Mouse (Mus musculus): ENCODE measurements around the gene Olfr631. TPM values are rescaled to one million over a fixed set of nuclear protein-coding genes. Genes with fewer than 3 reads are reported as not detected.

Olfr631 gene
- total and polyA plus RNA-seq, 3 experiments: 0.33 TPM; not detected in 2

Other genes with a start within 250 kb of the Olfr631 start
Only the 20 nearest of the 33 such genes appear.
- not detected in 2 replicates for gene Olfr68, start 149.1 kb upstream of the Olfr631 start, total RNA-seq (2014; fragmentation: Nextera tagmentation)
- gene Olfr68, start 149.1 kb upstream of the Olfr631 start, total RNA-seq (2017): 0.06 and 0.22 TPM in 2 replicates
- not detected in 2 replicates for gene Olfr68, start 149.1 kb upstream of the Olfr631 start, polyA plus RNA-seq (2012)
- not detected in 2 replicates for gene Olfr67, start 137.0 kb upstream of the Olfr631 start, total RNA-seq (2014; fragmentation: Nextera tagmentation)
- not detected in 2 replicates for gene Olfr67, start 137.0 kb upstream of the Olfr631 start, total RNA-seq (2017)
- gene Olfr67, start 137.0 kb upstream of the Olfr631 start, polyA plus RNA-seq (2012): 0.01 TPM in 1 of 2 replicates, not detected in the other
- gene Hbb-bt, start 114.8 kb upstream of the Olfr631 start, total RNA-seq (2014; fragmentation: Nextera tagmentation): 14.8 and 396 TPM in 2 replicates
- 3.3 and 7.8 TPM in 2 replicates for gene Hbb-bt, start 114.8 kb upstream of the Olfr631 start, total RNA-seq (2017)
- 27.9 and 40.4 TPM in 2 replicates for gene Hbb-bt, start 114.8 kb upstream of the Olfr631 start, polyA plus RNA-seq (2012)
- 153 and 3,173 TPM in 2 replicates for gene Hbb-bs, start 100.7 kb upstream of the Olfr631 start, total RNA-seq (2014; fragmentation: Nextera tagmentation)
- gene Hbb-bs, start 100.7 kb upstream of the Olfr631 start, total RNA-seq (2017): 10.4 and 23.5 TPM in 2 replicates
- gene Hbb-bs, start 100.7 kb upstream of the Olfr631 start, polyA plus RNA-seq (2012): 137 and 158 TPM in 2 replicates
- gene Hbb-bh2, start 88.3 kb upstream of the Olfr631 start, total RNA-seq (2014; fragmentation: Nextera tagmentation): not detected in 2 replicates
- not detected in 2 replicates for gene Hbb-bh2, start 88.3 kb upstream of the Olfr631 start, total RNA-seq (2017)
- not detected in 2 replicates for gene Hbb-bh2, start 88.3 kb upstream of the Olfr631 start, polyA plus RNA-seq (2012)
- 1.6 TPM in 1 of 2 replicates, not detected in the other for gene Hbb-bh1, start 85.7 kb upstream of the Olfr631 start, total RNA-seq (2014; fragmentation: Nextera tagmentation)
- gene Hbb-bh1, start 85.7 kb upstream of the Olfr631 start, total RNA-seq (2017): 0.41 TPM in 1 of 2 replicates, not detected in the other
- gene Hbb-bh1, start 85.7 kb upstream of the Olfr631 start, polyA plus RNA-seq (2012): not detected in 2 replicates
- not detected in 2 replicates for gene Hbb-y, start 75.6 kb upstream of the Olfr631 start, total RNA-seq (2014; fragmentation: Nextera tagmentation)
- not detected in 2 replicates for gene Hbb-y, start 75.6 kb upstream of the Olfr631 start, total RNA-seq (2017)
- gene Hbb-y, start 75.6 kb upstream of the Olfr631 start, polyA plus RNA-seq (2012): not detected in 2 replicates
- gene Olfr66, start 42.6 kb upstream of the Olfr631 start, total RNA-seq (2014; fragmentation: Nextera tagmentation): not detected in 2 replicates
- gene Olfr66, start 42.6 kb upstream of the Olfr631 start, total RNA-seq (2017): 0.12 TPM in 1 of 2 replicates, not detected in the other
- not detected in 2 replicates for gene Olfr66, start 42.6 kb upstream of the Olfr631 start, polyA plus RNA-seq (2012)
- not detected in 2 replicates for gene Olfr64, start 34.3 kb upstream of the Olfr631 start, total RNA-seq (2014; fragmentation: Nextera tagmentation)
- gene Olfr64, start 34.3 kb upstream of the Olfr631 start, total RNA-seq (2017): 0.05 TPM in 1 of 2 replicates, not detected in the other
- gene Olfr64, start 34.3 kb upstream of the Olfr631 start, polyA plus RNA-seq (2012): not detected in 2 replicates
- gene Olfr65, start 25.3 kb upstream of the Olfr631 start, total RNA-seq (2014; fragmentation: Nextera tagmentation): not detected in 2 replicates
- not detected in 2 replicates for gene Olfr65, start 25.3 kb upstream of the Olfr631 start, total RNA-seq (2017)
- not detected in 2 replicates for gene Olfr65, start 25.3 kb upstream of the Olfr631 start, polyA plus RNA-seq (2012)
- gene Olfr632, start 5.5 kb downstream of the Olfr631 start, total RNA-seq (2014; fragmentation: Nextera tagmentation): not detected in 2 replicates
- 0.16 TPM in 1 of 2 replicates, not detected in the other for gene Olfr632, start 5.5 kb downstream of the Olfr631 start, total RNA-seq (2017)
- gene Olfr632, start 5.5 kb downstream of the Olfr631 start, polyA plus RNA-seq (2012): not detected in 2 replicates
- gene Olfr633, start 15.6 kb downstream of the Olfr631 start, total RNA-seq (2014; fragmentation: Nextera tagmentation): not detected in 2 replicates
- 0.11 and 0.35 TPM in 2 replicates for gene Olfr633, start 15.6 kb downstream of the Olfr631 start, total RNA-seq (2017)
- gene Olfr633, start 15.6 kb downstream of the Olfr631 start, polyA plus RNA-seq (2012): not detected in 2 replicates
- gene Olfr635, start 42.3 kb downstream of the Olfr631 start, total RNA-seq (2014; fragmentation: Nextera tagmentation): not detected in 2 replicates
- 0.12 and 0.33 TPM in 2 replicates for gene Olfr635, start 42.3 kb downstream of the Olfr631 start, total RNA-seq (2017)
- gene Olfr635, start 42.3 kb downstream of the Olfr631 start, polyA plus RNA-seq (2012): not detected in 2 replicates
- gene Olfr638, start 69.9 kb downstream of the Olfr631 start, total RNA-seq (2014; fragmentation: Nextera tagmentation): not detected in 2 replicates
- not detected in 2 replicates for gene Olfr638, start 69.9 kb downstream of the Olfr631 start, total RNA-seq (2017)
- gene Olfr638, start 69.9 kb downstream of the Olfr631 start, polyA plus RNA-seq (2012): not detected in 2 replicates
- not detected in 2 replicates for gene Olfr639, start 88.5 kb downstream of the Olfr631 start, total RNA-seq (2014; fragmentation: Nextera tagmentation)
- gene Olfr639, start 88.5 kb downstream of the Olfr631 start, total RNA-seq (2017): 0.17 and 0.22 TPM in 2 replicates
- gene Olfr639, start 88.5 kb downstream of the Olfr631 start, polyA plus RNA-seq (2012): not detected in 2 replicates
- gene Olfr640, start 96.7 kb downstream of the Olfr631 start, total RNA-seq (2014; fragmentation: Nextera tagmentation): not detected in 2 replicates
- gene Olfr640, start 96.7 kb downstream of the Olfr631 start, total RNA-seq (2017): 0.11 and 0.17 TPM in 2 replicates
- not detected in 2 replicates for gene Olfr640, start 96.7 kb downstream of the Olfr631 start, polyA plus RNA-seq (2012)
- not detected in 2 replicates for gene Olfr641, start 106.6 kb downstream of the Olfr631 start, total RNA-seq (2014; fragmentation: Nextera tagmentation)
- 0.12 TPM in 1 of 2 replicates, not detected in the other for gene Olfr641, start 106.6 kb downstream of the Olfr631 start, total RNA-seq (2017)
- not detected in 2 replicates for gene Olfr641, start 106.6 kb downstream of the Olfr631 start, polyA plus RNA-seq (2012)
- not detected in 2 replicates for gene Olfr642, start 123.8 kb downstream of the Olfr631 start, total RNA-seq (2014; fragmentation: Nextera tagmentation)
- gene Olfr642, start 123.8 kb downstream of the Olfr631 start, total RNA-seq (2017): 0.11 and 0.12 TPM in 2 replicates
- not detected in 2 replicates for gene Olfr642, start 123.8 kb downstream of the Olfr631 start, polyA plus RNA-seq (2012)
- not detected in 2 replicates for gene 4930516K23Rik, start 132.6 kb downstream of the Olfr631 start, total RNA-seq (2014; fragmentation: Nextera tagmentation)
- 0.05 and 0.23 TPM in 2 replicates for gene 4930516K23Rik, start 132.6 kb downstream of the Olfr631 start, total RNA-seq (2017)
- not detected in 2 replicates for gene 4930516K23Rik, start 132.6 kb downstream of the Olfr631 start, polyA plus RNA-seq (2012)
- not detected in 2 replicates for gene Olfr644, start 143.0 kb downstream of the Olfr631 start, total RNA-seq (2014; fragmentation: Nextera tagmentation)
- gene Olfr644, start 143.0 kb downstream of the Olfr631 start, total RNA-seq (2017): 0.17 and 0.76 TPM in 2 replicates
- gene Olfr644, start 143.0 kb downstream of the Olfr631 start, polyA plus RNA-seq (2012): not detected in 2 replicates

Measured in G1E (cell line).